Mouse (Mus musculus): ENCODE measurements at regions not wholly inside any gene's neighbourhood (a gene's known extent, or its start where the extent isn't known, plus 50 kb on each side); places are given as distances from the start of the nearest gene placed in this dataset.

- Histone ChIP-seq H3K4me3 (ENCODE audit: insufficient read depth, poor library complexity, severe bottlenecking) (no peak overlapping the region), H3K27me3 (ENCODE audit: control insufficient read depth, insufficient read depth, insufficient read length) (no peaks in the 10 kb centered on the region), H3K79me2 (ENCODE audit: control insufficient read depth, insufficient read depth) (no peaks in the 10 kb centered on the region), H3K79me3 (ENCODE audit: low read depth) (no peaks in the 10 kb centered on the region), H3K36me3 (ENCODE audit: control insufficient read depth, insufficient read depth) (no peaks in the 10 kb centered on the region), H3ac (ENCODE audit: control insufficient read depth, insufficient read length, low read depth) (no peak overlapping the region)
- no peak for TF ChIP-seq CEBPB (IDR thresholded peaks at IDR 0.05; ENCODE audit: low read depth)
- no peak for TF ChIP-seq MAX (IDR thresholded peaks at IDR 0.05)
- TF ChIP-seq FOSL1 (IDR thresholded peaks at IDR 0.05; ENCODE audit: insufficient read depth, low read length, poor library complexity, severe bottlenecking) = no peak
- no peak for TF ChIP-seq USF1 (IDR thresholded peaks at IDR 0.05; ENCODE audit: low read depth)
- no peak for TF ChIP-seq MYOD1 (IDR thresholded peaks at IDR 0.05; ENCODE audit: control insufficient read depth, insufficient read length, low read depth)
- no peak for TF ChIP-seq CTCF (IDR thresholded peaks at IDR 0.05; ENCODE audit: control insufficient read depth, insufficient read depth, insufficient read length)
- no peak for TF ChIP-seq MYOG (IDR thresholded peaks at IDR 0.05; ENCODE audit: control insufficient read depth, extremely low read depth, insufficient read length)
Observed at GRCm38 (mm10) chr6:81765831-81766230, 157.6 kb upstream of the Gcfc2 start.

GRCm38 (mm10) chr6:81766800-81767199, 156.7 kb upstream of the Gcfc2 start:
- H3K79me2 ChIP-seq (ENCODE audit: control insufficient read depth, insufficient read depth) = no peaks in the 10 kb centered on the region
- TF ChIP-seq CTCF (IDR thresholded peaks at IDR 0.05; ENCODE audit: control insufficient read depth, insufficient read depth, insufficient read length) (no peak), USF1 (IDR thresholded peaks at IDR 0.05; ENCODE audit: low read depth) (no peak), MAX (IDR thresholded peaks at IDR 0.05) (no peak), CEBPB (IDR thresholded peaks at IDR 0.05; ENCODE audit: low read depth) (no peak), FOSL1 (IDR thresholded peaks at IDR 0.05; ENCODE audit: insufficient read depth, low read length, poor library complexity, severe bottlenecking) (no peak), MYOD1 (IDR thresholded peaks at IDR 0.05; ENCODE audit: control insufficient read depth, insufficient read length, low read depth) (no peak), MYOG (IDR thresholded peaks at IDR 0.05; ENCODE audit: control insufficient read depth, extremely low read depth, insufficient read length) (no peak)
- no peak overlapping the region for H3ac ChIP-seq (ENCODE audit: control insufficient read depth, insufficient read length, low read depth)
- H3K79me3 ChIP-seq (ENCODE audit: low read depth) = no peaks in the 10 kb centered on the region
- no peaks in the 10 kb centered on the region for H3K36me3 ChIP-seq (ENCODE audit: control insufficient read depth, insufficient read depth)
- no peak overlapping the region for H3K4me3 ChIP-seq (ENCODE audit: insufficient read depth, poor library complexity, severe bottlenecking)
- H3K27me3 ChIP-seq (ENCODE audit: control insufficient read depth, insufficient read depth, insufficient read length) = no peaks in the 10 kb centered on the region

DNA sequence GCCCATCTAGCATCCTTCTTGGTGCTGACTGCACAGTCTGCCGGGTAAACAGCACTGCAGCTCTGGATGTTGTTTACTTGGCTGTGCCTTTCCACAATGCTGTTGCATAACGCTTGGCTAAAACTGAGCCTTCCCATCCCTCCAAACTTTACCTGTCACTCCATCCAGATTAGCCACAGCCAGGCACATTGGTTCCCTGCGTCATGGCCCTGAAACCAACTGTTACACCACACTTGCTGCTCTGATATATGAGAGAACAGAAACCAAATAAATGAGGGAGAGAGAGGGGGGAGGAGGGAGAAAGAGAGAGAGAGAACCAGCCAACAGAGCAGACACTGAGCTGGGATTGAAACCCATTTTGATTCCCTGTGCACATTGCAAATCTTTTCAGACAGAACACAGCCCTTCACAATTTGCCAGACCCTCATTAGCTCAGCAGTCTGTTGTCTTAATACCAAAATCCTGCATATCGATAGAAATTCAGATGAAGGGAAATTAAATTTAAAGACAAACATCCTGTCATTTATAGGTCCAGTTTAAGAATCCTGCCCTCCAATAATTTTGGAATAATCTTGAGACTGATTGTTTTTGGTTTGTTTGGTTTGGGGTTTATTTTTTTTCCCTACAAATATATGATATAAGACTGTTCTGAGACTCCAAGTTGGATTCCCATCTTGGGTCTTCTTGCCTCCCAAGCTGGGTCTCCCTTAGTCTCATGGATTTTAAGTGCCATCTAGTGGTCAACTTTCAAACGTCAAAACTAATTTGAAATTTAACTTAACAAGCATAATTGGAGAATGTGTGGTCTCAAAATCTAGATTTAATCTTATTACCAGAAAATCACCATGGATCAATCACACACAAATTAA, 154.6 kb upstream of the Gcfc2 start:
- Histone ChIP-seq H3K79me2 (ENCODE audit: control insufficient read depth, insufficient read depth) (no peaks in the 10 kb centered on the region), H3ac (ENCODE audit: control insufficient read depth, insufficient read length, low read depth) (no peak overlapping the region), H3K36me3 (ENCODE audit: control insufficient read depth, insufficient read depth) (no peaks in the 10 kb centered on the region), H3K4me3 (ENCODE audit: insufficient read depth, poor library complexity, severe bottlenecking) (no peak overlapping the region), H3K79me3 (ENCODE audit: low read depth) (no peaks in the 10 kb centered on the region), H3K27me3 (ENCODE audit: control insufficient read depth, insufficient read depth, insufficient read length) (no peaks in the 10 kb centered on the region)
- TF ChIP-seq MYOG (IDR thresholded peaks at IDR 0.05; ENCODE audit: control insufficient read depth, extremely low read depth, insufficient read length) = no peak
- TF ChIP-seq CTCF (IDR thresholded peaks at IDR 0.05; ENCODE audit: control insufficient read depth, insufficient read depth, insufficient read length) = no peak
- no peak for TF ChIP-seq FOSL1 (IDR thresholded peaks at IDR 0.05; ENCODE audit: insufficient read depth, low read length, poor library complexity, severe bottlenecking)
- TF ChIP-seq CEBPB (IDR thresholded peaks at IDR 0.05; ENCODE audit: low read depth) = no peak
- no peak for TF ChIP-seq MAX (IDR thresholded peaks at IDR 0.05)
- no peak for TF ChIP-seq MYOD1 (IDR thresholded peaks at IDR 0.05; ENCODE audit: control insufficient read depth, insufficient read length, low read depth)
- TF ChIP-seq USF1 (IDR thresholded peaks at IDR 0.05; ENCODE audit: low read depth) = no peak

- H3K4me3 ChIP-seq (ENCODE audit: insufficient read depth, poor library complexity, severe bottlenecking) = no peak overlapping the region
- H3K79me2 ChIP-seq (ENCODE audit: control insufficient read depth, insufficient read depth) = no peaks in the 10 kb centered on the region
- H3ac ChIP-seq (ENCODE audit: control insufficient read depth, insufficient read length, low read depth) = no peak overlapping the region
- no peaks in the 10 kb centered on the region for H3K36me3 ChIP-seq (ENCODE audit: control insufficient read depth, insufficient read depth)
- no peaks in the 10 kb centered on the region for H3K79me3 ChIP-seq (ENCODE audit: low read depth)
- TF ChIP-seq MAX (IDR thresholded peaks at IDR 0.05) = no peak
- TF ChIP-seq MYOD1 (IDR thresholded peaks at IDR 0.05; ENCODE audit: control insufficient read depth, insufficient read length, low read depth) = no peak
- TF ChIP-seq USF1 (IDR thresholded peaks at IDR 0.05; ENCODE audit: low read depth) = no peak
- no peak for TF ChIP-seq CTCF (IDR thresholded peaks at IDR 0.05; ENCODE audit: control insufficient read depth, insufficient read depth, insufficient read length)
- TF ChIP-seq CEBPB (IDR thresholded peaks at IDR 0.05; ENCODE audit: low read depth) = no peak
- no peak for TF ChIP-seq MYOG (IDR thresholded peaks at IDR 0.05; ENCODE audit: control insufficient read depth, extremely low read depth, insufficient read length)
- no peak for TF ChIP-seq FOSL1 (IDR thresholded peaks at IDR 0.05; ENCODE audit: insufficient read depth, low read length, poor library complexity, severe bottlenecking)
- no peaks in the 10 kb centered on the region for H3K27me3 ChIP-seq (ENCODE audit: control insufficient read depth, insufficient read depth, insufficient read length)
Observed at GRCm38 (mm10) chr6:81770301-81770700, 153.2 kb upstream of the Gcfc2 start.

GRCm38 (mm10) chr6:81771862-81772261, 151.6 kb upstream of the Gcfc2 start:
- no peaks in the 10 kb centered on the region for H3K79me2 ChIP-seq (ENCODE audit: control insufficient read depth, insufficient read depth)
- no peak overlapping the region for H3K4me3 ChIP-seq (ENCODE audit: insufficient read depth, poor library complexity, severe bottlenecking)
- H3K36me3 ChIP-seq (ENCODE audit: control insufficient read depth, insufficient read depth) = no peaks in the 10 kb centered on the region
- H3K27me3 ChIP-seq (ENCODE audit: control insufficient read depth, insufficient read depth, insufficient read length) = no peaks in the 10 kb centered on the region
- H3K79me3 ChIP-seq (ENCODE audit: low read depth) = no peaks in the 10 kb centered on the region
- H3ac ChIP-seq (ENCODE audit: control insufficient read depth, insufficient read length, low read depth) = no peak overlapping the region
- TF ChIP-seq USF1 (IDR thresholded peaks at IDR 0.05; ENCODE audit: low read depth) (no peak), MAX (IDR thresholded peaks at IDR 0.05) (no peak), MYOD1 (IDR thresholded peaks at IDR 0.05; ENCODE audit: control insufficient read depth, insufficient read length, low read depth) (no peak), CEBPB (IDR thresholded peaks at IDR 0.05; ENCODE audit: low read depth) (no peak), MYOG (IDR thresholded peaks at IDR 0.05; ENCODE audit: control insufficient read depth, extremely low read depth, insufficient read length) (no peak), FOSL1 (IDR thresholded peaks at IDR 0.05; ENCODE audit: insufficient read depth, low read length, poor library complexity, severe bottlenecking) (no peak), CTCF (IDR thresholded peaks at IDR 0.05; ENCODE audit: control insufficient read depth, insufficient read depth, insufficient read length) (no peak)

Data from C2C12 (cell line).